Mouse (Mus musculus) kidney, postnatal 0 days (tissue): Measurements from ENCODE around the gene Gpr68. TPM values are rescaled to one million over a fixed set of nuclear protein-coding genes. Genes with fewer than 3 reads are reported as not detected.
A peak's percentile ranks its signal among the peaks of the same experiment; 100 is the strongest.

Source experiments
- ATAC-seq: fragments of 200-750 bp; cut with Nextera tagmentation; replicated peaks from 2 replicates; pipeline ENCODE4 v1.8.0; 2017; ENCODE audit warnings: low read depth, moderate number of reproducible peaks, moderate TSS enrichment, moderate library complexity; ENCODE audit not compliant: low FRiP score
- DNase-seq: peaks from one replicate; pipeline ENCODE4 v3.0.0-alpha.2; 2016; ENCODE audit warnings: low spot score
- H3K27ac ChIP-seq: fragments of 300-500 bp; sonication (generic); 2 replicates; pipeline ENCODE4 v1.5.1; 2014; ENCODE audit warnings: mild to moderate bottlenecking
- H3K27me3 ChIP-seq: fragments of 300-500 bp; sonication (generic); 2 replicates; pipeline ENCODE4 v1.6.1; 2014; ENCODE audit warnings: low read length, mixed read lengths; ENCODE audit not compliant: insufficient read depth
- H3K36me3 ChIP-seq: fragments of 300-500 bp; sonication (generic); 2 replicates; pipeline ENCODE4 v1.6.1; 2014; ENCODE audit warnings: low read length, mixed read lengths; ENCODE audit not compliant: insufficient read depth
- H3K4me1 ChIP-seq: fragments of 300-500 bp; sonication (generic); replicated peaks from 2 replicates; pipeline ENCODE4 v1.6.1; 2014; ENCODE audit warnings: antibody characterized with exemption, low read length, mixed read lengths; ENCODE audit not compliant: insufficient read depth
- H3K4me2 ChIP-seq: fragments of 300-500 bp; sonication (generic); 2 replicates; pipeline ENCODE4 v1.6.1; 2014; ENCODE audit warnings: mild to moderate bottlenecking, low read length, moderate library complexity, mixed read lengths
- H3K4me3 ChIP-seq: fragments of 300-500 bp; sonication (generic); replicated peaks from 2 replicates; pipeline ENCODE4 v1.5.1; 2014; ENCODE audit warnings: low read depth, low read length
- H3K9ac ChIP-seq: fragments of 300-500 bp; sonication (generic); 2 replicates; pipeline ENCODE4 v1.6.1; 2014; ENCODE audit warnings: low read depth, low read length
- H3K9me3 ChIP-seq: fragments of 300-500 bp; sonication (generic); replicated peaks from 2 replicates; pipeline ENCODE4 v1.6.1; 2016; ENCODE audit warnings: low read length, inconsistent platforms, mixed read lengths
- CTCF ChIP-seq: IDR thresholded peaks from 2 replicates; pipeline ENCODE4 v1.5.1; 2016; ENCODE audit warnings: antibody characterized with exemption, low read depth, mild to moderate bottlenecking, moderate library complexity
- WGBS: fragments of 180-500 bp; shearing (Covaris S2); extraction: QIAGEN DNeasy Blood & Tissue Kit; methylation state at CpG from one replicate; pipeline ENCODE4 v1.1.7; 2014; 5-methylcytosine and 5-hydroxymethylcytosine counted together
- polyA plus RNA-seq: library from polyadenylated mRNA; unstranded; fragments of >200 nt; fragmentation: Nextera tagmentation; extraction: Ambion mirVana; gene quantifications from 2 replicates; pipeline ENCODE4 v1.2.1, GENCODE M21; 2015

Gene Gpr68
- polyA plus RNA-seq, 1 experiment from 2014 or later: 0.36 TPM

DNA sequence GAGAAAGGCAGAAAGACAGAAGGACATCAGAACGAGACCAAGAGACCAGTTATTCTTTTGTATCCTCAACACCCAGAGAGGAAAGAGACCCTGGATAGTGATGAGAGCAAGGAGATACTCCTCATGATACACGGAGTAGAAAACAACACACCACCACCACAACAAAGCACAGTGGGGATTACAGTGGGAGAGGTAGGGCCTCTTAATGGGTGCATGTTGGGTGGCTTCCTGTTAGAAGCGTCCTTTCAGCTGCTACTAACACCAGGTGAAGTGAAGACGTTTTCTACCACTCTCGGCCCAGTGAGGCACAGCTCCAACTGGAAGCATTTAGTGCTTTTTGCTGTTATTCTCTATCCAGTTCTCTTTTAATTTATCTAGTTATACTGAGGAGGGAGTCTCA lies 1.1 kb downstream of the Gpr68 start:
- Histone ChIP-seq H3K4me2 (no peak overlapping the region), H3K9ac (no peak overlapping the region), H3K27ac (no peak overlapping the region), H3K4me1 (0 out of 2 replicates have a peak, but pooled peaks cover 4% of the 10 kb centered on the region), H3K36me3 (no peaks in the 10 kb centered on the region), H3K4me3 (no peak overlapping the region), H3K9me3 (no peaks in the 10 kb centered on the region), H3K27me3 (no peaks in the 10 kb centered on the region)
- TF ChIP-seq CTCF: no peak
- no peak for DNase-seq
- 85% methylated on average over 5 of the region's 5 CpGs for WGBS
- ATAC-seq: no peak

DNA sequence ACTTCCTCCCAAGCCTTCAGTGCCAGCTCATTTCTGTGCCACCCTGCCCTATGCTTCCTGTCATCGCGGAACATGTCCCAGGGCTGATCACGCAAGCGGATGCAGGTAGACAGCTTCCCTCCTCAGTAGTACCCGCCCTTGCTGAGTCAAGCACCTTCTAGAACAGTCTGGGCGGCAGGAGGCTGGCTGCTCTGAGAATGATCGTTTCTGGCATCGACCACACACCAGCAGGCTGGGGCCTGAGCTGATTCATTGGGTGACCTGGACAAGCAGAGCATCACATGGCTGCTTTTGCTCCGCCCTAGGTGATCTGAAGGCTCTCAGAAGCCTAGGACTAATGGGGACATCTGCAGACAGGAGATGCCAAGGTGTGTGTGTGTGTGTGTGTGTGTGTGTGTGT lies 4.2 kb downstream of the Gpr68 start:
- Histone ChIP-seq H3K9me3 (no peaks in the 10 kb centered on the region), H3K27ac (no peak overlapping the region), H3K9ac (no peak overlapping the region), H3K27me3 (peaks cover 18% of the 10 kb centered on the region; the same call in 1 of the 2 replicates), H3K4me1 (peaks cover 12% of the 10 kb centered on the region; the same call in 1 of the 2 replicates), H3K36me3 (no peaks in the 10 kb centered on the region), H3K4me3 (no peak overlapping the region), H3K4me2 (no peak overlapping the region)
- 85% methylated on average over 9 of the region's 9 CpGs for WGBS
- ATAC-seq (no peak), DNase-seq (no peak)
- no peak for TF ChIP-seq CTCF

DNA sequence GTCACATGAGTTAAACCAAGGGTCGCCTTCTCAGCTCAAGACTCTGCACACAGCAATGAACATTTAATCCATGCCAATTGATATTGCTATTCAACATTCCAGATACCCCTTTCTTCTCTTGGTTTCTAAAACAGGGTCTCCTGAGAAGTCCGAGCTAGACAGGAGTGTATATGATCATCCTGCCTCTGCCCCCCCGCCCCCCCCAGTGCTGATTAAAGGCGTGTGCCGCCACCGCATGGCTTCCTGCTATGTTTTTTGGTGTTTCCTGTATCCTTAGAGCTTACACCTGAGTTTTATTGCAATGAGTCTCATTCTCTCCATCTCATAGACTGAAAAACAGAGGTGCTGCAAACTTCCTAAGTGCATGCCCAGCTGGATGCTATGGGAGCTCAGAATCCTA lies 6.6 kb downstream of the Gpr68 start:
- Histone ChIP-seq H3K9me3 (no peaks in the 10 kb centered on the region), H3K36me3 (no peaks in the 10 kb centered on the region), H3K27me3 (peaks cover 36% of the 10 kb centered on the region; the same call in 1 of the 2 replicates), H3K4me2 (no peak overlapping the region), H3K4me3 (no peak overlapping the region), H3K4me1 (peaks cover 14% of the 10 kb centered on the region; the same call in 1 of the 2 replicates), H3K9ac (no peak overlapping the region), H3K27ac (no peak overlapping the region)
- TF ChIP-seq CTCF: no peak
- 72% methylated on average over 6 of the region's 6 CpGs for WGBS
- DNase-seq (no peak), ATAC-seq (no peak)

DNA sequence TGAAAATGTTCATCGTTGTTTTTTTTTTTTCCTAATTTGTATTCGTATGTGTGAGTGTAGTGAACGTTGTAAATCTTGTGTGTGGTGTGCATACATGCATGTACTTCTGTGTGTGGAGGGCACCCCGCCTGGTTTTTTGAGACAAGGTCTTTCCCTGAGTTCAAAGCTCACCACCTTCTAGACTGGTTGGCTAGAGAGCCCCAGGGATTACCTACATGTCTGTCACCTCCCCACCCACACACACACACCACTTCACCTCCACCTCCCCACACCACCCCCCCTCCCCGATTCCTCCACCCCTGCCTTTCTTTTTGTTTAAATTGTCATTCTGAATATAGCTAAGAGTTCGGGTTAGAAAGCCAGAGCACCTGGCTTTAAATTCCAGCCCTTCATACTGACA lies 7.1 kb downstream of the Gpr68 start:
- H3K36me3 ChIP-seq: no peaks in the 10 kb centered on the region
- no peak for TF ChIP-seq CTCF
- no peak overlapping the region for H3K9ac ChIP-seq
- H3K4me2 ChIP-seq: no peak overlapping the region
- ATAC-seq (no peak), DNase-seq (no peak)
- H3K27ac ChIP-seq: no peak overlapping the region
- 70% methylated on average over 6 of the region's 6 CpGs for WGBS
- H3K4me3 ChIP-seq: no peak overlapping the region
- H3K27me3 ChIP-seq: peaks cover 36% of the 10 kb centered on the region; the same call in 1 of the 2 replicates
- H3K9me3 ChIP-seq: no peaks in the 10 kb centered on the region
- H3K4me1 ChIP-seq: peaks cover 14% of the 10 kb centered on the region; the same call in 1 of the 2 replicates

DNA sequence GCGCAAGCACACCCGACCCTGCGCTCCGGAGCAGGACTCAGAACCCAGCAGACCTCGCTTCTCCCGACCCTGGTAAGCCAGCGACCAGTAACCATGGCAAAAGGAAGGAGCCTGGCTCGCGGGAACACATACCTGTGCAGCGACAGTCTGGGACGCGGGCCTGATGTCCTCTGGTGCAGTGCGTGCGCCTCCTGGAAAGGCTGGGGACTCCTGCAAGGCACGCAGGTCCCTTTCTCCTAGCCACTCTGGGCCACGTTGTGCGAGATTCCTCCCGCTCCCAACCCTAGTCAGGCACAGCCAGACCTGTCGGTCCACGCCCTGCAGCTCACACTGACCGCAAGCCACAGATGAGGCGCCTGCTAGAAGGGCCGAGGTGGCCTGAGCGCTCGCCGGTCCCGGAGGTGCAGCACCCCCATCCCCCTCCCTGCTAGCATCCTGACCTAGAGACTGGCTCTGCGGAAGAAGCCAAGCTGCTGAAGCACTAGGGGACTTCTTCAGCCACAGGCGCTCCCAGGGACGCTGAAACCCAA lies 8.8 kb downstream of the Gpr68 start:
- Histone ChIP-seq H3K9ac (peak overlapping the region; percentile 37; the same call in 1 of the 2 replicates), H3K27me3 (peaks cover 36% of the 10 kb centered on the region; the same call in 1 of the 2 replicates), H3K9me3 (no peaks in the 10 kb centered on the region), H3K4me1 (peaks cover 14% of the 10 kb centered on the region; the same call in 1 of the 2 replicates), H3K4me2 (peak overlapping the region; percentile 57), H3K36me3 (no peaks in the 10 kb centered on the region), H3K27ac (no peak overlapping the region), H3K4me3 (peak overlapping the region; percentile 28)
- no peak for TF ChIP-seq CTCF
- ATAC-seq (no peak; the same call in 1 of the 2 replicates), DNase-seq (no peak)
- WGBS: 2% methylated on average over 30 of the region's 30 CpGs

DNA sequence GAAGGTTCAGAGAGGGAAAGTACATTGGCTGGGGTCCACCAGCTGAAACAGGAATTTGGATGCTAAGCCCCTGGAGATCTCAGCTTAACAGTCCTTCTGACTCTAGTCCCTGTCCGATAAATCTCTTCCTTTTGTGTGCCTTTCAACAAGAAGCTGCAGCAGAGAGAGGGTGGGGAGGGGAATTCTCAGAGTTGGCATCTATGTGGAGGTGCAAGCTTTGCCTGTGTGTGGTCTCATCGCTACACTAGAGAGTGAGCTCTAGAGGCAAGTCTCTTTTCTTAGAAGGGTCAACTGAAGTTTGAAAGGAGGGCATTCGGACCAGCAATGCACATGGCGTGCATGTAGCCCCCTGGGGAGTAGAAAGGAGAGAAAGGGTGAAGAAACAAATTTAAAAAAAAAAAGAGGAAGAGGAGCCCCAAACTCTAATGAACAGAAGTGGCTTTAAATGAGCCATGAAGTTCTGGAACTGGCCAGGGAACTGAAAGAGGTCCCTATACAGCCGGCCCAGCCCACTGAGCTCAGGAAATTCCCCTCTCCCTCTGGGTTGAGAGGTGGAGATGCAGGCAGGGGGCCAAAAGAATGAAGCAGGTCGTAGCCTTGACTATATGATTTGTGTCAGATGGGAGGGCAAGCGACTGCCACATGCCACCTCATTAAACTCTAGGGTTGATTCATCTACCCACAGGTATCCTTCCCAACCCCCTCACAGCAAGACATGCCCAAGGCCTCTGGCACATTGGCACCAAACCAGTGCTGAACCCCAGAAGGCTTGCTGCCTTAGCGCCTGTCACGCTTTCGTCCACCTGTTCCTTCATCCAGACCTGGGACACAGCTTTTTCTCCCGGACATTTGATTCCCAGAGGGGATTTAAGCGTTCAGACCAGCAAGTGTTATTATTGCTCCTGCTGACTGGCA lies 10.0 kb downstream of the Gpr68 start:
- Histone ChIP-seq H3K4me3 (no peak overlapping the region), H3K9me3 (no peaks in the 10 kb centered on the region), H3K27me3 (peaks cover 36% of the 10 kb centered on the region; the same call in 1 of the 2 replicates), H3K36me3 (no peaks in the 10 kb centered on the region), H3K27ac (no peak overlapping the region), H3K4me2 (peak overlapping the region; percentile 57; the same call in 1 of the 2 replicates), H3K9ac (no peak overlapping the region), H3K4me1 (peaks cover 14% of the 10 kb centered on the region; the same call in 1 of the 2 replicates)
- DNase-seq (no peak), ATAC-seq (no peak)
- 20% methylated on average over 12 of the region's 12 CpGs for WGBS
- TF ChIP-seq CTCF: no peak
